ENCODE assay signal across 8 mouse cellular contexts in genomic region chr2:59670087-59671060, GRCm38 (mm10). TPM values are rescaled to one million over a fixed set of nuclear protein-coding genes. Genes with fewer than 3 reads are reported as not detected.
DNase-seq lines count a peak whose midpoint lies in the region; ATAC-seq and TF ChIP-seq lines count a peak whose summit lies in the region.

No protein-coding gene starts in this region.

- peak; percentile 68 for TF ChIP-seq EP300 in heart, adult 2 months (IDR thresholded peaks at IDR 0.05; ENCODE audit: insufficient read depth, low read depth, low read length)

- H3K4me2 ChIP-seq in forebrain, postnatal 0 days (ENCODE audit: low read depth), result no peak overlapping the region
- H3K4me2 ChIP-seq in forebrain, embryonic 16.5 days (ENCODE audit: low read length), result no peak overlapping the region
- H3K4me2 ChIP-seq in kidney, postnatal 0 days (ENCODE audit: low read length), result no peak overlapping the region

- no peak for DNase-seq in forebrain, postnatal 0 days
- peak; percentile 92 for DNase-seq in adrenal gland, adult 2 months
- peak; percentile 82 to 90 for DNase-seq in heart, adult 2 months
- DNase-seq in kidney, postnatal 0 days (ENCODE audit: low spot score), result peak; percentile 72
- DNase-seq in lung, postnatal 14 days, result peak; percentile 79
- DNase-seq in left cerebral cortex, postnatal 14 days (ENCODE audit: low spot score in 2 of 2), result no peak
- no peak for DNase-seq in T-cell, adult 2 months (ENCODE audit: low spot score)

- no peak overlapping the region for H3K9ac ChIP-seq in forebrain, postnatal 0 days
- no peak overlapping the region for H3K9ac ChIP-seq in forebrain, embryonic 16.5 days (replicated peaks; ENCODE audit: low read depth, low read length)
- H3K9ac ChIP-seq in heart, adult 2 months (ENCODE audit: low read depth, low read length), result peak overlapping the region; percentile 63
- no peak overlapping the region for H3K9ac ChIP-seq in kidney, postnatal 0 days (ENCODE audit: low read depth, low read length)

- peaks cover 4% of the 10 kb centered on the region for H3K79me2 ChIP-seq in heart, adult 2 months (replicated peaks; ENCODE audit: control insufficient read depth, insufficient read depth, low read length)

- H3K27ac ChIP-seq in forebrain, postnatal 0 days (ENCODE audit: low read depth, low read length), result no peak overlapping the region
- no peak overlapping the region for H3K27ac ChIP-seq in forebrain, embryonic 16.5 days (ENCODE audit: low read length)
- peak overlapping the region; percentile 95 for H3K27ac ChIP-seq in heart, adult 2 months
- H3K27ac ChIP-seq in kidney, postnatal 0 days, result peak overlapping the region; percentile 72

- 64% methylated on average over 15 of the region's 15 CpGs for WGBS in forebrain, postnatal 0 days
- 68% methylated on average over 15 of the region's 15 CpGs for WGBS in forebrain, embryonic 16.5 days
- WGBS in heart, adult 2 months, result 8% methylated on average over 15 of the region's 15 CpGs
- WGBS in kidney, postnatal 0 days, result 32% methylated on average over 15 of the region's 15 CpGs

- TF ChIP-seq POLR2A in heart, adult 2 months (IDR thresholded peaks at IDR 0.05; ENCODE audit: insufficient read depth, low read depth, low read length), result peak; percentile 48

- 0 out of 2 replicates have a peak, but pooled peaks have one; percentile 12 for ATAC-seq in forebrain, postnatal 0 days
- ATAC-seq in forebrain, embryonic 16.5 days, result no peak
- ATAC-seq in kidney, postnatal 0 days (replicated peaks; ENCODE audit: low FRiP score, low read depth), result peak; percentile 49; the same call in 1 of the 2 replicates

- H3K4me3 ChIP-seq in forebrain, postnatal 0 days (ENCODE audit: low read depth, low read length), result no peak overlapping the region
- H3K4me3 ChIP-seq in forebrain, embryonic 16.5 days (replicated peaks; ENCODE audit: low read length), result no peak overlapping the region
- peak overlapping the region; percentile 20; the same call in 1 of the 2 replicates for H3K4me3 ChIP-seq in heart, adult 2 months
- H3K4me3 ChIP-seq in kidney, postnatal 0 days (replicated peaks; ENCODE audit: low read depth, low read length), result no peak overlapping the region

- H3K4me1 ChIP-seq in forebrain, postnatal 0 days (ENCODE audit: insufficient read depth), result no peaks in the 10 kb centered on the region
- H3K4me1 ChIP-seq in forebrain, embryonic 16.5 days (replicated peaks; ENCODE audit: control insufficient read depth, insufficient read depth, low read length), result peaks cover 4% of the 10 kb centered on the region
- peaks cover 30% of the 10 kb centered on the region for H3K4me1 ChIP-seq in heart, adult 2 months (ENCODE audit: control insufficient read depth, insufficient read depth, low read length)
- peaks cover 58% of the 10 kb centered on the region for H3K4me1 ChIP-seq in kidney, postnatal 0 days (replicated peaks; ENCODE audit: insufficient read depth, low read length)

- no peak for TF ChIP-seq CTCF in forebrain, postnatal 0 days (IDR thresholded peaks at IDR 0.05; ENCODE audit: low read depth)
- no peak for TF ChIP-seq CTCF in heart, adult 2 months (IDR thresholded peaks at IDR 0.05)
- no peak for TF ChIP-seq CTCF in kidney, postnatal 0 days (IDR thresholded peaks at IDR 0.05; ENCODE audit: low read depth)

- H3K9me3 ChIP-seq in forebrain, postnatal 0 days (ENCODE audit: low read length), result no peaks in the 10 kb centered on the region
- no peaks in the 10 kb centered on the region for H3K9me3 ChIP-seq in forebrain, embryonic 16.5 days (ENCODE audit: control insufficient read depth, low read length)
- no peaks in the 10 kb centered on the region for H3K9me3 ChIP-seq in kidney, postnatal 0 days (replicated peaks; ENCODE audit: low read length)

- no peaks in the 10 kb centered on the region for H3K27me3 ChIP-seq in forebrain, postnatal 0 days (ENCODE audit: insufficient read depth, low read length)
- no peaks in the 10 kb centered on the region for H3K27me3 ChIP-seq in forebrain, embryonic 16.5 days (replicated peaks; ENCODE audit: control insufficient read depth, insufficient read depth, low read length)
- no peaks in the 10 kb centered on the region for H3K27me3 ChIP-seq in heart, adult 2 months (ENCODE audit: control insufficient read depth, insufficient read depth, low read length)
- no peaks in the 10 kb centered on the region for H3K27me3 ChIP-seq in kidney, postnatal 0 days (ENCODE audit: insufficient read depth, low read length)

- intact Hi-C loops in heart, adult 2 months (cut with DNase I), result loop anchor here (2.0 to 5.0 kb wide), 4 partner anchors 42 to 143 kb away; partner anchors contain the start of gene Tanc1
- intact Hi-C loops in left cerebral cortex, postnatal 14 days (cut with DNase I), result no loop called here

- H3K36me3 ChIP-seq in forebrain, postnatal 0 days (ENCODE audit: insufficient read depth), result no peaks in the 10 kb centered on the region
- no peaks in the 10 kb centered on the region for H3K36me3 ChIP-seq in forebrain, embryonic 16.5 days (ENCODE audit: control insufficient read depth, insufficient read depth)
- H3K36me3 ChIP-seq in heart, adult 2 months (ENCODE audit: control insufficient read depth, insufficient read depth, low read length), result peaks cover 8% of the 10 kb centered on the region
- no peaks in the 10 kb centered on the region for H3K36me3 ChIP-seq in kidney, postnatal 0 days (ENCODE audit: insufficient read depth, low read length)

RNA-seq across cellular contexts. Expression of gene Tanc1, which starts 58.5 kb away (rescaled TPM):
- total RNA-seq in forebrain, postnatal 0 days (2014; rRNA removed), result 4.3 and 5.0 TPM in 2 replicates
- 1.3 and 2.9 TPM in 2 replicates for polyA plus RNA-seq in forebrain, postnatal 0 days (2015; fragmentation: Nextera tagmentation; extraction: Ambion mirVana)
- polyA plus RNA-seq in forebrain, embryonic 16.5 days (2015; fragmentation: Nextera tagmentation; extraction: Ambion mirVana), result 8.7 and 10.7 TPM in 2 replicates
- total RNA-seq in adrenal gland, adult 2 months (2021), result 10 to 100 TPM; 16.4 to 17.3 TPM
- 5.6 and 5.7 TPM in 2 replicates for polyA plus RNA-seq in adrenal gland, adult 2 months (2012; rRNA removed)
- 10 to 100 TPM; 25.6 to 26.2 TPM for total RNA-seq in heart, adult 2 months (2021)
- polyA plus RNA-seq in heart, adult 2 months (2012; rRNA removed), result 8.1 and 13.9 TPM in 2 replicates
- 29.8 and 34.5 TPM in 2 replicates for polyA plus RNA-seq in kidney, postnatal 0 days (2015; fragmentation: Nextera tagmentation; extraction: Ambion mirVana)
- total RNA-seq in left cerebral cortex, postnatal 14 days (2021), result 10 to 100 TPM; 13.0 to 14.9 TPM

Comparison
In these comparisons a context has a peak if more than half of its experiments do, and no peak if none do; other contexts are left out.
1. DNase-seq: peak in adrenal gland, adult 2 months (single experiment), heart, adult 2 months (2 of 2), kidney, postnatal 0 days (single experiment) and lung, postnatal 14 days (single experiment); none in forebrain, postnatal 0 days (single experiment), left cerebral cortex, postnatal 14 days (0 of 2) and T-cell, adult 2 months (single experiment).
2. H3K27ac ChIP-seq: peak in heart, adult 2 months (single experiment) and kidney, postnatal 0 days (single experiment); none in forebrain, postnatal 0 days (single experiment) and forebrain, embryonic 16.5 days (single experiment).